Mouse (Mus musculus): ENCODE results near the gene Alox5ap.

Gene Alox5ap

DNA sequence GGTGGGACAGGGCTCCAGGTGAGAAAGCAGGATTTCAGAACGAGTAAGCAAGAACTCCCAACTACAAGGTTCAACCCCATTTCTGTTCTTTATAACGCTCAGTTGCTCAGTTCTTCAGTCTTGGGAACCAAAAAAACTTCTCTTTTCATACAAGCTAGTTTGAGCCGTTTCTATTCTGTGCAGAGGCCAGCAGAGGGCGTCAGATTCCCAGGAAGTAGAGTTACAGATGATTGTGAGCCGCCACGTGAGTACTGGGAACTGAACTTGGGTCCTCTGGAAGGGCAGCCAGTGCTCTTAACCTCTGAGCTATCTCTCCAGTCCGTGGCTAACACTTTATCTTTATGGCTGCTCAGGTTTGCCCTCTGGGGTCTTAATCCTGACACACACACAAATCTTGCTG, 3.1 kb upstream of the Alox5ap start:
- DNase-seq: no peak

DNA sequence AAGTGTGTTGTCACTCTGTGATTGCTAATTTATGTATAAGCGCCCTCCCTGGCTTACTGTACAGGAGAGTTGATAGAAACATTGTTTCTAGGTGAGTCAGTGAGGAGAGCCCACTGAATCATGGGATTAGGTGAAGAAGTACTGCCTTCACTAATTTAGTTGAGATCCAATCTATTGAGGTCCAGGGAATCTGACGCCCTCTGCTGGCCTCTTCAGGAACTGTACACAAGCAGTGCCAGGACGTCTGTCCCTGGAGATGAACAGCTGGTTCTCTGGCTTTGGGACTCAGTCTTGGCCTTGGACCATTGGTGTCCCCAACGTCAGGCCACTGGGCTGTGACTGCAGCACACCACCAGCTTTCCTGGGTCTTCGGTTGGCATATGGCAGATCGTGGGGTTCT, 2.7 kb upstream of the Alox5ap start:
- DNase-seq: peak in 1 of 2 experiments; percentile 16

DNA sequence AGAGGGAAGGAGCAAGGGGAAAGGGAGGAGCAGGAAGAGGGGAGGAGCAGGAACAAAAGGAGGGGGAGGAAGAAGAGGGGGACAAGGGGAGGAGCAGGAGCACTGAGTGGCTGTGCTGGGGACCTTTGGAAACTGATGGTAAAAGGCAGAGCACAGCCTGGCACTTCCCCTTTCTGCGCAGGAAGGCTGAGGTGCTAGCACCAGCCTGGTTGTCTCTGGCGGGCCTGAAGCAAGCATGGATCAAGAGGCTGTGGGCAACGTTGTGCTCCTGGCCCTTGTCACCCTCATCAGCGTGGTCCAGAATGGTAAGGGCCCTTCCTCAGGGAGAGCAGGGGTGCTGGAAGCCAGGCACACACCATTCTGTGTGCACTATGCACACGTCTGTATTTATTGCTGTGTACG, 312 bp downstream of the Alox5ap start:
- DNase-seq: no peak

DNA sequence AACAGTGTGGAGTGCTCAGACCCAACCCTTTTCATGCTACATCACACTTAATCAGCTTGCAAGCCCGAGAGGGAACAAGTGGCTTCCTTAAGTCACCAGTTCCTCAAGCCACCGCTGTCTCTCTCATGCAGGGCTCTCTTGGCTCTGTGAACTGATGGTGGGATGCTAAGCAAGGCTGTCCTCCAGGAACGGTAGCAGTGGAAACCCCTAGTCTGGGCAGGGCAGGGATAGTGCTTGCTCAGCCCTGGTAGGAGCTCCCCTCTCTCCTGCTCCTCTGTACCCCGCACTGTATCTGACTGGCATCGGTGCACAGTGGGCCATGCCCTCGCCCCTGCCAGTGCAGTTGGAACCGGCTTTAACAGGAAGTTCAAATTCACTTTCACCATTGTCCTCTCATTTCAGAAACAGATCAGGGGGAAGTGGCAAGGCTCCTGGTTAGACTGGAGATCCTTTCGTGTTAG, 2.2 kb downstream of the Alox5ap start:
- DNase-seq: no peak

DNA sequence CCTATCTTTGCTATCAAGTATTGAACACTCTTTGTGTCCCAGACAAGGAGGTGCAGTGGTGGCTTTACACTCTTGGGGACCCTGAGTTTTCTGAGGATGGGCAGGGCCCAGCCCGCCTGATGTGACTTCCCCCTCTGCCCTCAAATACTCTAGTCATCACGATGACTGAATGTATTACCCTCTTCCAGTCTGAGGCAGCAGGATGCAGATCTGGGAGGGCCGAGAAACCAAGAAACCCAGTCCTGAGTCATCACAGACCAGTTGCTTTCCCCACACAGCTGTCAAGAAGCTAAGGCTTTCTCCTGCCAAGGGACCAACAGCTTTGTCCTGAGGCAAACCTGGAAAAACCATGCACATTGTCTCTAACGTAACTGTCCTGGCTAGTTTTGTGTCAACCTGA, 2.9 kb downstream of the Alox5ap start:
- DNase-seq: no peak

DNA sequence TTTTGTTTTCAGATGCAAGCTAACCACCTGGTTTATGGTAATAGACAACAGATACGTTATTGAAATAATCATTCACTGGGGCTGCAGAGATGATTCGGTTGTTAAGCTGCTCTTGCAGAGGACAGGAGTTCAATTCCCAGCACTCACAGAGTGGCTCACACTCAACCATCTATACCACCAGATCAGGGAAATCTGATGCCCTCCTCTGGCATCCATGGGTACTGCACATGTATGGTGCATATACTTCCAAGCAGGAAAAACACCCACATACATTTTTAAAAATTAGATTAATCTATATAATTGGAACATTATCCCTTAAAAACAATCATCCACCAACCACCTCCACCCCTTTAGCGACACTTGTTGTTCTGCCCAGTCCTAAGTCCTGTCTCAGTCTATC, 6.7 kb downstream of the Alox5ap start:
- DNase-seq: no peak

DNA sequence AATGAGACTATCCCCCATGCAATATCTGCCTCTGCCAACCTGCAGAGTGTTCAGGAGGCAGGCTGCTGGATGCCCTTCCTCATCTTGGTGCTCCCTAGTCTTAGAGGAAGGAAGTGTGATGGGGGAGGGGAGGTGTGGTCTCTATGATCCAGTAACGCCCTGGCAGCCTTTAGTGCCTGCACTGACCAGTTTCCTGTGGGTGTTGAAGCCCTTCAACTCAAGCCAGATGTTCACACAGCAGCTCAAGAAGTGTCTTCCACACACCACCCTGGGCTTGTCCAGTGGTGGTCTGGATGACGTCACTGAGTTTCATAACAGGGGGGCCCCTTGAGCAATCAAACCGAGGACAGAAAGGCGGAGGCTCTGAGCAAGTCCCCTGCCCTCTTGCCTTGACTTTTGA, 8.0 kb downstream of the Alox5ap start:
- no peak for DNase-seq

DNA sequence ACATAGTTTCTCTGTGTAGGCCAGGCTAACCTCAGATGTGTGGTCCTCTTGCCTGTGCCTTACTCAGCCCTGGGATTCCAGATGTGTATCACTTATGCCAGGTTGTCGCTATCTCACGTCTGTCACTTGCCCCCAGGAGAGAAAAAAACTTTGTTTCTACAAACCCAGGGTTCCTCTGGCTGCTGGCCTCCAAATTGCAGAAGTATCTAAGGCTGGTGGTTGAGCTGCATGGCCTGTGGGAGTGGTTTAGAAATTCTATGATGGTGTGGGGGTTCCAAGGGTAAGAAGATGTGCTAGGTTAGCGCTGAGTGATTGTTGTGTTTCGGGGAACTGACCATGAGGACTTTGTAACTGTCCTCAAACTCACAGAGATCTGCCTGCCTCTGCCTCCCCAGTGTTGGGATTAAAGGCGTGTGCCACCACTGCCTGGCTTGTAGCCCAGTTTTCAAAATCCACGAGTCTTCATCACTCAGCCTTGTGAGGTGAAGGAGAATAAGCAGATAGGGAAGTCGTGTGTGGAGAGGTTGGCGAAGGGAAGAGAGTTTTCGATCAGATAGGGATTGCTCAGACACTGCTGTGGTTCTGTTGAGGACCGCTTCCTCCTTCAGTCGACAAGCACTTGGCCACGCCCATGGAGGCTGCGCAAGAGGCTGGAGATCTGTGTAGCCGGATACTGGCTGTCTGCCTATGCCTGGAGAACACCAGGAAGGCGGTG, 10.0 kb downstream of the Alox5ap start:
- no peak for DNase-seq

DNA sequence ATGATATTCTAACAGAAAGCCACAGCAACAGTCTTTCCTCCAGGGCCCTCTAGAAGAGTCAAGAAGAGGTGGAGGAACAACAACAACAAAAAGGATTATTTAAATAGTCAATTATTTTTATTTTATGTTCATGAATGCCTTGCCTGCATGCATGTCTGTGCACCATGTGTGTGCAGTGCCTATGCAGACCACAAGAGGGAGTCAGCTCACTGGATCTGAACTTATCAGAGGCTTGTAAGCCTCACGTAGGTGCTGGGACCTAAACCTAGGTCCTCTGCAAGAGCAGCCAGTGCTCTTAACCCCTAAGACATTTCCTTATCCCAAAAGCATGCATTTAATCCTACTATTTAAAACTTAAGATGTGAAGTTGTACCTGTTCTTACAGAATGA, 10.5 kb downstream of the Alox5ap start:
- DNase-seq: no peak

DNA sequence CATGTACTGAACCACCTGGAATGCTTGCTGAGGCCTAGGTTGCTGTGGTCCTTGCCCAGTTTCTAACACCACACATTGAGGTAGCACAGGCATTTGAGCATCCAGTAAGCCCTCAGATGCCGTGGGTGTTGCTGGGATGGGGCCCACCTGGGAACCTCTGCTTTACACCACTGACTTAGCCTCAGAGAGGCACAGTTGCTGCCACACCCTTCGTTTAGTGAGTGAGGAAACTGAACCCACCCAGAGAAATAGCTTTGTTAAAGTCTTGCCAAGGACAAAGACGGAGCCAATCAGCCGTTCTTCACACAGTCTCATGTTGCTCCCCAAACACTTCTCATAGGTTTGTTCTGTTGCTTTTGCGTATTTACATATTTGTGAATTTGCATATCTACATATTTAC, 13.0 kb downstream of the Alox5ap start:
- DNase-seq: no peak

DNA sequence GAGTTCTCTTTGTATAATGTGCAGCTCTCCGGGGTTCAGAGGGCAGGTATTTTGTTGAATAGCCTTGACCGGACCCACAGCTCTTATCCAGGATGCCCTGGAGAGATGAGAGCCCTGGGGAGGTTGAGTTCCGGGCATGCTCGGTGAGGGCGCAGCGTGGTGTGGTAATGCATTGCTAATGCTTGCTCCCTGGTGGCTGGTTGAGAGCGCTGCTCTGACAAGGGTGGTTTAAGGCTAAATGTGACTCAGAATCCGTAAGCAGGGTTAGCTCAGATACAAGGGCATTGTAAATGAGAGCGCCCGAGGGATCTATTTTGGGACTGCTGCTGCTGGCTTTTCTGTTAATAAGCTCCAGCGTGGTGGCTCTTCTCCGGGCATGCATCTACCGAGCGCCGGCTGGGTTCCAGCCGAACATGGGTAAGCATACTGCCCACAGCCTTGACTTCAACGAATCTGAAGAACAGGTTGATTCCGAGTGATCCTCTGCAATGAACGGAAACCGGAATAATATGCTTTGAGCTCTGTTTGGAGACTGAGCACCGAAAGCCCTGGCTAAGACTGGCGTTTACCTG, 14.8 kb downstream of the Alox5ap start:
- peak; percentile 46 to 66 for DNase-seq

DNA sequence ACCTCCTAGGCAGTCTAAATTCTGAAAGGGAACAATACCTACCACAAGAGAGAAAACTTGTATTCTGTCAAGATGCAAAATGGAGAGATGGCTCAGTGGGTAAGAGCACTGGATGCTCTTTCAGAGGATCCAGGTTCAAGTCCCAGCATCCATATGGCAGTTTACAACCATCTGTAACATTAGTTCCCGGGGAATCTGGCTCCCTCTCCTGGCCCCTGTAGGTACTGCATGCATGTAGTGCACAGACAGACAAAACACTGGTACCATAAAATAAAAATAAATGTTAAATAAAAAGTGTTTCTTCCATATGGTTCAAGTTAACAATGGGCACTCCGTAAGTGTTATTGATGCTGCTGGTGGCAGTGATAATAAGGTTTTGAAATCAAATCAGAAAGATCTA, 18.4 kb downstream of the Alox5ap start:
- peak in 1 of 2 experiments; percentile 43 for DNase-seq

DNA sequence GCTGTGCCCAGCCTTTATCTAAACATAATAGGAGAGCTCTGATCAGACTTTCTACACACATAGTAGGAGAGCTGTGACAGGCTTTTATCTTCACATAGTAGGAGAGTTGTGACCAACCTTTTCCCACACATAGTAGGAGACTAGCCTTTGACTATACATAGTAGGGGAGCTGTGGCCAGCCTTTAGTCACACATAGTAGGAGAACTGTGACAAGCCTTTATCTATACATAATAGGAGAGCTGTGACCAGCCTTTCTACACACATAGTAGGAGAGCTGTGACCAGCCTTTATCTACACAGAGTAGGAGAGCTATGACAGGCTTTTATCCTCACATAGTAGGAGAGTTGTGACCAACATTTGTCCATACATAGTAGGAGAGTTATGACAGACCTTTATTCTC, 19.3 kb downstream of the Alox5ap start:
- DNase-seq: no peak

DNA sequence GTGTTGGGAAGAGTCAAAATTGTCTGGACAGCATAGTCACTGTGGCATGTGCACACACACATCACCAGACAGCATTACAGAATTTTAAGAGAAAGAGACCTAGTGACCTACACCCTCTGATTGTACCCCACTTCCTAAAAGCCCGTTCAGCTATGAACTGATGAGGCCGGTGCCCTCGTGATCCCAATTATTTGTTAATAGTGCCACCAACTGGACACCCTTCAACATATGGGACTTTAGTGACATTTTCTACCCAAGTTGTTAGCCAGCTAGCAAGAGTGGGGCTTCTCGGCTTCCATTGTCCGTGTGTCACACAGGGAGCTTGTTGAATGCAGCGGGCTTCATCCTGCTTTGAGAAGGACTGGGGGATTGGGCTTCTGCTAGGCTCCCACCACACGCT, 21.5 kb downstream of the Alox5ap start:
- DNase-seq: peak; percentile 35 to 54

DNA sequence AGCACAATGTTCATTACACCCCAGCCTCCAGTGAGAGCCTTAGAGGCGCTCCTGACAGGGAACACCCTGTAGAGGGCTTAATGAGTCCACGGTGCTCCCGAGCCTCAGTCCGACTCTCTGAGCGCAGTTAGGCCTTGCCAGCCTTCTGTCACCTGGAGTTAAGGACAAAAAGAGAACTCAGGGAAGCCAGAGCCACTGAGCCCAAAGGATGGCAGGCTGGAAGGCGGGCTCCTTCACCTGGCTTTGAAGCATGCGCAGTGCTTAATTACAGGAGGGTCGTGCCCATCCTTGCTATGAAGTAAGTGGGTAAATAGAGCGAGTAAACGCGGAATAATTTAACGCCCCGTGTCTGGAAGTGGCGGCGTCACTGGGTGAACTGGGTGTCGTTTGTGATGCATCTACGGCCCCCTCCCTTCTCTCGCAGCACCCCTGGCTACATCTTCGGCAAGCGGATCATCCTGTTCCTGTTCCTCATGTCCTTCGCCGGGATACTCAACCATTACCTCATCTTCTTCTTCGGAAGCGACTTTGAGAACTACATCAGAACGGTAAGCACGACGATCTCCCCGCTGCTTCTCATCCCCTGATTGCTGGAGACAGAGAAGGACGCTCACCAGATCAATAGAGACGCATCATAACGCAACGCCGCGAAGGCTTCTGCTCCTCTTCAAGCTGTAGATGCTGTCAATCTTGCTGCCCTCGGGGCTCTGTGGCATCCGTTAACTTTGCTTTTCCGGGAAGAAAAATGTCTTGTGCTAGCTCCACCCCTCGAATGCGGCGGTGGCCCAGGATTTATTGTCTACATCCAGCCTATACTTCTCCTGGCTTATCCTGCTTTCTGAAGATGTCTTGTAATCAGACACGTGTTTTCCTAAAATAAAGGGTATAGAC, 22.8 kb downstream of the Alox5ap start:
- DNase-seq: peak; percentile 43 to 50

DNA sequence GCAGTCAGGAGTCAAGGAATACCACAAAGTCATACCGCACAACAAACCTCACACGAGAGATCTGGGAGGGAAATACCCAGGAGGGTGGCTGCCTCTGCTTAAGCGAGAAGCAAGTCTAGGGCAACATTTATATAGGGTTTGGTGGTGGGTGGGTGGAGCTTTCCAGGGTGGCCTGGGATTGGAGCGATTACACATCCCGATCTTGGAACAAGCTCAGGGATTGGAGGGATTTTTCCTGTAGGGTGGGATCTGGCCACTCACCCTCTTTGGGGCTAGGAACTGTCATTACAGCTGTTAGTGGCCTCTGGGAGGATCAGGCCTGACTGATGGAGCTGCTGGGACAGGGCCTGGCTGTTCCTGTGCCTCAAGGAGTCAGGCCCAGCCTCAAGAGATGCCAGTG, 26.7 kb downstream of the Alox5ap start:
- no peak for DNase-seq

DNA sequence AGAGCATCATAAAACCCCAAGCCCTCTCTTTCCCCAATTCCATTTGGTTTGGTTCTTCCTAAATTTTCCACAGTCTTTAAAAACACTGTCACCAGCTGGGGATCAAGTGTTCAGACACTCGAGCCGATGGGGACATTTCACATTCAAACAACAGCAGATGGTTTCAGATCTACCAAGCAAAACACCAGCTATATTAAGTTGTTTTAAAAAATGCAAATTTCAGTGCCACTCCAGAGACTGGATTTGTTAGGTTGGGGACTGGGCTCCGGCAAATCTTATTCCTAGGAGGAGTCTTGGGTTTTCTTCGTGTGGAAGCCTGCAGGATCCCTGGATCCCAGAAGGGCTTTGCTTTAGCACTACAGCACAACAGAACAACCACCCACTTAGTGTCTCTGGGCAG, 28.5 kb downstream of the Alox5ap start:
- DNase-seq: no peak

DNA sequence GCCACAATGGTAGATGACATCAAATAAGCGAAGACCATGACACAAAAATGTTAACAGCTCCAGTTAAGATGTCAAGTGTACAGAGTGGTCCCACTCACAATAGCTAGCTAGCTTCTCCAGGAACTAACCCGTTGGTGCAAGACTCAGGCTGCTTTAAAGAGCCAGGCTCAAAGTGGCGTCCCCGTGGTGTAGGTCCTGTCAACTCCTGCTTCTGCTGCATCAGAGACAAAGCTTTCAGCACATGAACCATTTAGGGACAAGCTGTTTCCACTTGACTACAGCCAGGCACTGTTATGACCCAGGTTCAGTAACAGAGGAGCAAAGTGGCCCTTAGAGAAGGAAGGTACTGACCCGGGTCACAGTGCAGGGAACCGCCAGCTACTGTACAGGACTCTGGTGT, 32.2 kb downstream of the Alox5ap start:
- no peak for DNase-seq

DNA sequence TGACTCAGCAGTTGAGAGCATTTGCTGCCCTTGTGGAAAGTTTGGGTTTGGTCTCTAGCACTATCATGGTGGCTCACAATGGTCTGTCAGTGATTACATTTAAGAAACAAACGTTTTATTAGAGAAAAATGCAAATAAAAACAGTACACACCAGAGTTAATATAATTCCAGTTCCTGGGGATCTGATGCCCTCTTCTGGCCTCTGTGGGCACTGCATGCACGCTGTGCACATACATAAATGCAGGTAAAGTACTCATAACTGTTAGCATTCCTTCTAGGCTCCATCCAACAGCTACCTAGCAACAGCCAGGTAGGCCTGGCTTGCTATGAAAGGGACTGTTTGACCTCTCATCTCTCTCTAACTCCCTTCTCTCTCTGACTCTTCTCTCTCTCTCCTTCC, 32.9 kb downstream of the Alox5ap start:
- no peak for DNase-seq

DNA sequence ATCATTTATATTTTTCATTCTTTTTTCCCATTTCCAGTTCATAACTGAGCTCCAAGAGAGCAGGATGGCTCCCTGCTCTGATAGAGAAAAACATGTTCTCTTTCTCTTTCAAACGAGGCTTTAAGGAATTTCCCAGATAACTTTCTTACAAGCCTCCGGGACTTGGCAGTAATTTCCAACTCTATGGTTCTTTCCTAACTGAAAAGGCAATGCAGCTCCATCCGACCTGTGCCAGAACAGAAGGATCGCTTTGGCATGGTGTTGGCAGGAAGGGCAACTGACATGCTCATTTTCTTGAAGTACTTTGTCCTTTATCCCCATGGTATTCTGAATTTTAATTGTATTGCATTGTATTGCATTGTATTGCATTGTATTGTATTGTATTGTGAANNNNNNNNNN, 33.7 kb downstream of the Alox5ap start:
- no peak for DNase-seq

DNA sequence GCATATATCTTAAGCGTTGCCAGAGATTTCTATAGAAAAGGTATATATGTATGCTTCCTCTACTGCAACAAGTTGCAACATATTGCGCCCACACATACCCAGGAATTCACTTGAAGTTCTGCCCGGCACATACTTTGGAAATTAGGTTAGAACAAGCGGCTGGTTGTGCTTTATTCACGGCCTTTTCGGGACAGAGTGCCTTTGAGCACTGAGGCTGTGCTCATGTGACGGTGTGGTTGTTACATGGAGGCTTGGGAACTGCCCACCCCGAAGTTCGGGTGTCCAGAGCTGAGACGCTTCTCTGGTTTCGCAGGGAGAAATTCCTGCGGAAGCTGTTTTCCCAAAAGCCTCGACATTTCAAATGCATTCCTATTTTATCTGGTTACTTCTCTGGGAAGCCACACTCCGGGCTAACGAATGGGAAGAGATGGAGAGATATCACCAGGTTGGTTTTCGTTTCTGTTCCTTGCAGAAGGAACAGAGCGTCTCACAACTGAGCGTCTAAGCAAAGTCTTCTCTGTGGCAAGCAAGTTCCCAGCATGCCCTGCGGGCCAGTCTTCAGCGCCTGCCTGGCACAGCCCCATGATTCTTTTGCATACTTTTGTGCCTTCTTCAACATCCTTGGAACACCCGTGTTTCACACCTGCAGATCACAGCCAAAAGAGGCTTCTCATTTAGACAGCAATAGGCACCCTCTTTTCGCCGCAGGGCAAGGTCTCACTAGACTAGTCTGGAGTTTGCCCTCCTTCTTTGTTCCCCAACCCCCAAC, 48.5 kb downstream of the Alox5ap start:
- no peak for DNase-seq

DNA sequence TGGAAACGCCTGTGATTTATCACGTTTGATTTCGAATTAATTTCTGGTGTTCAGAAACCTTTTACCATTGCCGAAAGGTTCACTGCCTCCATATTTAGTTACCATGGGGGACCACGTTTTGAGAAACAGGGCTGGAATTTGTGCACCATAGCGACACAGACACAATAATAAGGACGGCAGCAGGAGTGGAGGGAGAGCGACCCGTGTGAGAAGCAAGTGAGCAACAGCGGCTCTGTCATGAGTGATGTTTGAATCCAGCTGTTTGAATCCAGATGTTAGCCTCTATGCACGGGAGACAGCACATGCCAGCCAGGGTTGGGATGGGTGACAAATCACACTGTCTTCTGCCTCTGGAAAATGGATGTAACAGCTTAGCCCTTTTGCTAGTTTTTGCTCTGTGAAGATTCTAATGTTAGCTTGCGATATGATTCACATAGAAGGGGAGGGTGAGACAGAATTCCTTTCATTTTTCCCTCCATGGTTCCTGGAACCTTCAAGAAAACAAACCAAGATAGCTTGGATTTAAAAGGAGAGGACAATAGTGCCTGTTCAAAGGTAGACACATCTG, 50.0 kb downstream of the Alox5ap start:
- no peak for DNase-seq

DNA sequence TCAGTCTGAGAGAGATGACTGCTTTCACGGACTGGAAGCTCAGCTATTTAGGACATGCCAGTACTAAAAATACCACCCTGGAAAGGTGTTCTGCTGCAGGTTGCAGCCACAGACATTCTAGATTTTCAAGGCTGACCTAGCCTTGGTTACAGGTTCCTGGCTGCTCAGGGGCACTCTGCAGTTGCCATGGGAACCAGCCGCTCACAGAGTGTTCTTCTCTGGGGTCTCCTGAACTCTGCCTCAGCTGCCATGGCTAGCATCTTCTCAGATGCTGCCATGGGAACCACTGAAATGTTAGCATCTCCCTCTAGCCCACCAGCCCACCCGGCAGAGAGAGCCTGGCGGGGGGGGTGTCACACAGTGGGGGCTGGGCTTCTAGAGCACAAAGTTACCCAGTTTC, 52.4 kb downstream of the Alox5ap start:
- no peak for DNase-seq
